Mouse (Mus musculus): ENCODE results near the gene Usp48.

DNA sequence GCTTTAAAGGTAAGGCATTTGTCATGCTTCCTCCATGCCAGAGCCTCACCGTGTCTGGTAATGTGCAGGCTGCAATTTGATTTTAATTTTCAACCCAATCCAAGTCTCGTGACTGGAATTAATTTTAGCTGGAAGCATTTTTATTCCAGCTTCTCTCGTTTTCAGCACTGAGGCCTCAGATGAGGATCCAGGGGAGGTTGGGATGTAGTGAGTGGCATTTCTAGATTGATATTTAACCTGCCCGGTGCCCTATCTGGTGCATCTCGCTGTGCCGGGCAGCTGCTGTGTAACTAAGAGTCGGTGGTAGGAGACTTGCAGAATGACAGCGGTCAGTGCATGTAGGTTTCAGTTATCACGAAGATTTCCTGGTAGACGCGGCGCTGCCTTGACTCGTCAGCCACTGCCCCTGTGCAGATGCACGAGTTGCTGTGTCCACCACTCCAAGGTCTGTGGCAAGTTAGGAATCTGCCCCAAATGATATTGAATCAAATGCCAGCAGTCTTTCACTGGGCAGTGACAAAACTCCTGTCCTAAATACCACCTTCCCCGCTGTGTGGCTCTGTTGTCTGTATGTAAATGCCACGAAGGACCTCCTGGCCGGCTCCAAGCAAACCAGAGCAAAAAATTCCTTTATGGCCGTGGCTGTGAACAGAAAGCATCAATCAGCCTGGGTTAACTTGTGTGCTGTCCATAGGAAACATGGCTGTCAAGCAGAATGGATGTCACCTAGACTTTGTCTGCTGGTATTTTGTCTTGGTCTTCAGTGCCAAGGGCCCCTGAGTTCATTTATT is 61.9 kb downstream of the Usp48 start:
- TF ChIP-seq EP300 (IDR thresholded peaks at IDR 0.05; ENCODE audit: low read depth) (no peak), CTCF (IDR thresholded peaks at IDR 0.05; ENCODE audit: low read depth) (no peak)

Measured in liver, embryonic 14.5 days (tissue).